Mouse (Mus musculus) kidney, postnatal 0 days (tissue): ENCODE measurements around the gene Rtbdn. TPM values are rescaled to one million over a fixed set of nuclear protein-coding genes. Genes with fewer than 3 reads are reported as not detected.

Experiments used
- ATAC-seq: fragments of 200-750 bp; cut with Nextera tagmentation; replicated peaks from 2 replicates; pipeline ENCODE4 v1.8.0; 2017; ENCODE audit warnings: low read depth, moderate number of reproducible peaks, moderate TSS enrichment, moderate library complexity; ENCODE audit not compliant: low FRiP score
- DNase-seq: peaks from one replicate; pipeline ENCODE4 v3.0.0-alpha.2; 2016; ENCODE audit warnings: low spot score
- H3K27ac ChIP-seq: fragments of 300-500 bp; sonication (generic); 2 replicates; pipeline ENCODE4 v1.5.1; 2014; ENCODE audit warnings: mild to moderate bottlenecking
- H3K27me3 ChIP-seq: fragments of 300-500 bp; sonication (generic); 2 replicates; pipeline ENCODE4 v1.6.1; 2014; ENCODE audit warnings: low read length, mixed read lengths; ENCODE audit not compliant: insufficient read depth
- H3K36me3 ChIP-seq: fragments of 300-500 bp; sonication (generic); 2 replicates; pipeline ENCODE4 v1.6.1; 2014; ENCODE audit warnings: low read length, mixed read lengths; ENCODE audit not compliant: insufficient read depth
- H3K4me1 ChIP-seq: fragments of 300-500 bp; sonication (generic); replicated peaks from 2 replicates; pipeline ENCODE4 v1.6.1; 2014; ENCODE audit warnings: antibody characterized with exemption, low read length, mixed read lengths; ENCODE audit not compliant: insufficient read depth
- H3K4me2 ChIP-seq: fragments of 300-500 bp; sonication (generic); 2 replicates; pipeline ENCODE4 v1.6.1; 2014; ENCODE audit warnings: mild to moderate bottlenecking, low read length, moderate library complexity, mixed read lengths
- H3K4me3 ChIP-seq: fragments of 300-500 bp; sonication (generic); replicated peaks from 2 replicates; pipeline ENCODE4 v1.5.1; 2014; ENCODE audit warnings: low read depth, low read length
- H3K9ac ChIP-seq: fragments of 300-500 bp; sonication (generic); 2 replicates; pipeline ENCODE4 v1.6.1; 2014; ENCODE audit warnings: low read depth, low read length
- H3K9me3 ChIP-seq: fragments of 300-500 bp; sonication (generic); replicated peaks from 2 replicates; pipeline ENCODE4 v1.6.1; 2016; ENCODE audit warnings: low read length, inconsistent platforms, mixed read lengths
- CTCF ChIP-seq: IDR thresholded peaks from 2 replicates; pipeline ENCODE4 v1.5.1; 2016; ENCODE audit warnings: antibody characterized with exemption, low read depth, mild to moderate bottlenecking, moderate library complexity
- WGBS: fragments of 180-500 bp; shearing (Covaris S2); extraction: QIAGEN DNeasy Blood & Tissue Kit; methylation state at CpG from one replicate; pipeline ENCODE4 v1.1.7; 2014; 5-methylcytosine and 5-hydroxymethylcytosine counted together
- polyA plus RNA-seq: library from polyadenylated mRNA; unstranded; fragments of >200 nt; fragmentation: Nextera tagmentation; extraction: Ambion mirVana; gene quantifications from 2 replicates; pipeline ENCODE4 v1.2.1, GENCODE M21; 2015

Rtbdn gene
- polyA plus RNA-seq, 1 experiment from 2014 or later, result 0.09 TPM

DNA sequence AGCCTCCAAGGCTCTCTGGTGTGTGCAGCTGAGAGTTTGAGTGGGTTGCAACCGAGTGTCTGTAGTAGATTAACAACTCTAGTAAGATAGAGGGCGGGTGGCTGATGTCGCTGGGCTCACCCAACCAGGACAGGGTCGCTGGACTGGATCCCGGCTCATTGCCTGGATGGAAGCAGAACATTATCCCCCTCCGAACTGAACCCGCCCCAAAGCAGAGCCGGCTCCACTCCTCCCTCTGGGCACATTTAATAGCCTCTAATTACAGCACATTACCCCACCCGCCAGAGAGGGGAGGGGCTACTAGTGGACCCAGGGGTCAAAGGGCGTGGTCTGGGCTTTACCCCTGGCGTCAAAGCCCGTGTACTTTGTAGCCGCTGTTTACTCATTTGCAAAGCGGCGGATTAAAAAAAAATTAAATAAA lies 42.5 kb downstream of the Rtbdn start:
- peak; percentile 31 for ATAC-seq
- H3K27ac ChIP-seq, result peak overlapping the region; percentile 96
- H3K27me3 ChIP-seq, result no peaks in the 10 kb centered on the region
- 0 out of 2 replicates have a peak, but pooled peaks have one; percentile 4 for TF ChIP-seq CTCF
- H3K9ac ChIP-seq, result 0 out of 2 replicates have a peak overlapping the region, but pooled peaks have one; percentile 2
- WGBS, result 4% methylated on average over 15 of the region's 15 CpGs
- H3K4me1 ChIP-seq, result peaks cover 33% of the 10 kb centered on the region
- H3K4me2 ChIP-seq, result peak overlapping the region; percentile 83
- no peaks in the 10 kb centered on the region for H3K9me3 ChIP-seq
- peak; percentile 82 for DNase-seq
- peak overlapping the region; percentile 56; the same call in 1 of the 2 replicates for H3K4me3 ChIP-seq
- H3K36me3 ChIP-seq, result no peaks in the 10 kb centered on the region

- TF ChIP-seq CTCF, result peak; percentile 87
- peak overlapping the region; percentile 58 for H3K9ac ChIP-seq
- peak overlapping the region; percentile 56 for H3K4me3 ChIP-seq
- 0 out of 2 replicates have a peak, but pooled peaks cover 4% of the 10 kb centered on the region for H3K36me3 ChIP-seq
- DNase-seq (peak; percentile 94), ATAC-seq (peak; percentile 41)
- no peaks in the 10 kb centered on the region for H3K27me3 ChIP-seq
- H3K9me3 ChIP-seq, result no peaks in the 10 kb centered on the region
- H3K4me2 ChIP-seq, result peak overlapping the region; percentile 83
- peaks cover 28% of the 10 kb centered on the region for H3K4me1 ChIP-seq
- H3K27ac ChIP-seq, result peak overlapping the region; percentile 96
- under 1% methylated on average over 15 of the region's 15 CpGs for WGBS
Measured at GRCm38 (mm10) chr8:84989810-84990209, 43.0 kb downstream of the Rtbdn start.

GRCm38 (mm10) chr8:84990349-84990748 lies 43.6 kb downstream of the Rtbdn start, which contains the start of gene Hook2:
Hook2 (plus strand) TSS chr8:84990603.
- H3K4me2 ChIP-seq, result peak within 1 kb of the TSS; percentile 83
- no peaks in the 10 kb centered on the region for H3K27me3 ChIP-seq
- H3K36me3 ChIP-seq, result 0 out of 2 replicates have a peak, but pooled peaks cover 7% of the 10 kb centered on the region
- 0% methylated on average over 28 of the region's 28 CpGs for WGBS
- peak within 1 kb of the TSS; percentile 69 for H3K9ac ChIP-seq
- H3K4me1 ChIP-seq, result peaks cover 23% of the 10 kb centered on the region
- peak within 1 kb of the TSS; percentile 56 for H3K4me3 ChIP-seq
- TF ChIP-seq CTCF, result peak; percentile 93
- no peaks in the 10 kb centered on the region for H3K9me3 ChIP-seq
- DNase-seq, result peak; percentile 99
- peak within 1 kb of the TSS; percentile 96 for H3K27ac ChIP-seq
- peak; percentile 87 for ATAC-seq

- Histone ChIP-seq H3K4me1 (peaks cover 18% of the 10 kb centered on the region), H3K36me3 (0 out of 2 replicates have a peak, but pooled peaks cover 7% of the 10 kb centered on the region), H3K27ac (peak overlapping the region; percentile 96), H3K4me2 (peak overlapping the region; percentile 83), H3K27me3 (no peaks in the 10 kb centered on the region), H3K9ac (peak overlapping the region; percentile 69), H3K9me3 (no peaks in the 10 kb centered on the region), H3K4me3 (peak overlapping the region; percentile 56)
- ATAC-seq, result peak; percentile 86
- peak; percentile 79 for DNase-seq
- no peak for TF ChIP-seq CTCF
- WGBS, result 2% methylated on average over 15 of the region's 15 CpGs
Measured at GRCm38 (mm10) chr8:84990836-84991235, 44.0 kb downstream of the Rtbdn start.

- 92% methylated on average over 9 of the region's 9 CpGs for WGBS
- no peak for ATAC-seq
- 0 out of 2 replicates have a peak, but pooled peaks cover 10% of the 10 kb centered on the region for H3K36me3 ChIP-seq
- H3K9ac ChIP-seq, result no peak overlapping the region
- peaks cover 9% of the 10 kb centered on the region; the same call in 1 of the 2 replicates for H3K4me1 ChIP-seq
- H3K27me3 ChIP-seq, result no peaks in the 10 kb centered on the region
- no peak overlapping the region for H3K4me2 ChIP-seq
- no peak overlapping the region for H3K27ac ChIP-seq
- H3K4me3 ChIP-seq, result no peak overlapping the region
- TF ChIP-seq CTCF, result no peak
- no peaks in the 10 kb centered on the region for H3K9me3 ChIP-seq
- DNase-seq, result no peak
Measured at GRCm38 (mm10) chr8:84994375-84994774, 47.6 kb downstream of the Rtbdn start.

DNA sequence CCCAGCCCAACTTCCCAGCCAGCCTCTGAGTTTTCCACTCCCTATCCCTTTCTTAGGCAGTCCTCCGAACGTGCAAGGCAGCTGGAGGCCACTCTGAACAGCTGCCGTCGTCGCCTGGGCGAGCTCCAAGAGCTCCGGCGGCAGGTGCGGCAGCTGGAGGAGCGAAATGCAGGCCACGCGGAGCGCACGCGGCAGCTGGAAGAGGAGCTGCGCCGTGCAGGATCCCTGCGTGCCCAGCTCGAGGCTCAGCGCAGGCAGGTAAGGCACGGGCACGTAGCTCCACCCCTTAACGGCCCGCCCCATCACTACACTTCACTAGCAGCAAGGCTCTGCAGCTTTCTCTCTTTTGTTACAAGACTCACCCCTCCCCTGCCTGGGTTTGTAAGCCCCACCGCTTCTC lies 48.9 kb downstream of the Rtbdn start:
- ATAC-seq (no peak), DNase-seq (no peak)
- Histone ChIP-seq H3K9me3 (no peaks in the 10 kb centered on the region), H3K4me3 (no peak overlapping the region), H3K36me3 (0 out of 2 replicates have a peak, but pooled peaks cover 10% of the 10 kb centered on the region), H3K27me3 (no peaks in the 10 kb centered on the region), H3K4me1 (peaks cover 8% of the 10 kb centered on the region; the same call in 1 of the 2 replicates), H3K4me2 (no peak overlapping the region), H3K9ac (no peak overlapping the region), H3K27ac (no peak overlapping the region)
- 24% methylated on average over 25 of the region's 25 CpGs for WGBS
- no peak for TF ChIP-seq CTCF
